27 mouse cellular contexts compared by ENCODE assay signal in genomic region chr9:103862493-103862892, GRCm38 (mm10).
DNase-seq lines count a peak whose midpoint lies in the region; ATAC-seq and TF ChIP-seq lines count a peak whose summit lies in the region.
"Had no signal": no experiment of that assay in that cellular context is flagged by ENCODE, and none has a peak within 500 bp of the region (broad histone marks: within the 10 kb centered on the region; RNA-seq: fewer than 3 reads in every experiment).

No protein-coding gene starts in this region.

- intact Hi-C loops in left cerebral cortex, adult 2 months (cut with DNase I): no loop called here

- DNase-seq in frontal cortex, postnatal 10 days (ENCODE audit: low spot score in 2 of 2): no peak
- peak; percentile 15 to 26 for DNase-seq in left cerebral cortex, adult 2 months (ENCODE audit: extremely low spot score in 1 of 2, low spot score in 2 of 2)
- DNase-seq in left cerebral cortex, adult 11 months (ENCODE audit: low spot score): no peak
- DNase-seq in right cerebral cortex, postnatal 36 days (ENCODE audit: low spot score in 2 of 2): peak; percentile 30 to 53
- no peak for DNase-seq in right cerebral cortex, postnatal 14 days
- DNase-seq in adrenal gland, adult 18-20 months (ENCODE audit: low spot score in 2 of 2): no peak
- DNase-seq: adrenal gland, postnatal 25 days; cerebellum, adult 18-20 months; cerebellum, postnatal 14 days; heart, postnatal 4 days; kidney, adult 9 months; kidney, postnatal 14 days; layer of hippocampus, adult 9-11 months; lung, embryonic 14.5 days; lung, postnatal 36 days; spleen, adult 18-20 months; thymus, adult 18-20 months; thymus, postnatal 25 days had no signal

- TF ChIP-seq CTCF in left cerebral cortex, adult 2 months (IDR thresholded peaks at IDR 0.05): no peak

- ATAC-seq in frontal cortex, adult (ENCODE audit: low TSS enrichment): peak; percentile 85; the same call in 1 of the 2 replicates
- ATAC-seq: intestine, postnatal 0 days; midbrain, embryonic 16.5 days had no signal

- no peak overlapping the region for H3K4me3 ChIP-seq in left cerebral cortex, adult 2 months
- H3K4me3 ChIP-seq: erythroblast, embryonic 14.5 days; heart, embryonic 10.5 days; heart, embryonic 15.5 days; hindbrain, embryonic 13.5 days; limb, embryonic 12.5 days; liver, embryonic 15.5 days had no signal

- no peak overlapping the region for H3K27ac ChIP-seq in left cerebral cortex, adult 2 months
- H3K27ac ChIP-seq: heart, embryonic 10.5 days; heart, embryonic 15.5 days; hindbrain, embryonic 13.5 days; limb, embryonic 12.5 days; liver, embryonic 15.5 days had no signal

Comparison
In these comparisons a context has a peak if more than half of its experiments do, and no peak if none do; other contexts are left out.
1. DNase-seq: peak in left cerebral cortex, adult 2 months (2 of 2) and right cerebral cortex, postnatal 36 days (2 of 2); none in frontal cortex, postnatal 10 days (0 of 2), left cerebral cortex, adult 11 months (single experiment), right cerebral cortex, postnatal 14 days (single experiment) and adrenal gland, adult 18-20 months (0 of 2).